Mouse (Mus musculus) naive thymus-derived CD4-positive, alpha-beta T cell, adult 5 months (primary cell): ENCODE results near the gene Cdadc1. TPM values are rescaled to one million over a fixed set of nuclear protein-coding genes. Genes with fewer than 3 reads are reported as not detected.

Experiments
- polyA plus RNA-seq: library from polyadenylated mRNA; unstranded; fragments of 100-300 nt; shearing (Covaris generic); gene quantifications from one replicate; pipeline ENCODE4 v1.2.1, GENCODE M21; 2017

Cdadc1 gene
- 44.2 TPM for polyA plus RNA-seq

GRCm38 (mm10) chr14:59597398-59598259 lies at the start of gene Cdadc1:
Cdadc1 (minus strand) TSS chr14:59597959.

GRCm38 (mm10) chr14:59625158-59625805 lies 27.5 kb upstream of the Cdadc1 start, which contains the start of gene Shisa2:
Shisa2 (plus strand) TSS chr14:59625308.

Other genes with a start within 250 kb of the Cdadc1 start
- gene Phf11d, start 232.5 kb downstream of the Cdadc1 start, polyA plus RNA-seq: 6.8 TPM
- gene Phf11c, start 202.6 kb downstream of the Cdadc1 start, polyA plus RNA-seq: 8.1 TPM
- 34.2 TPM for gene Setdb2, start 157.1 kb downstream of the Cdadc1 start, polyA plus RNA-seq
- 49.6 TPM for gene Cab39l, start 157.0 kb downstream of the Cdadc1 start, polyA plus RNA-seq
- not detected for gene Shisa2, start 27.3 kb upstream of the Cdadc1 start, polyA plus RNA-seq